Mouse (Mus musculus) cerebellum, postnatal 25 days (tissue): ENCODE measurements around the gene Kcnq5.
A peak's percentile ranks its signal among the peaks of the same experiment; 100 is the strongest.

Source experiments
- DNase-seq, 2 experiments: peaks; one replicate each; pipeline ENCODE4 v3.0.0; 2021; ENCODE audit warnings: mixed read lengths in 2 of 2

Gene Kcnq5

DNA sequence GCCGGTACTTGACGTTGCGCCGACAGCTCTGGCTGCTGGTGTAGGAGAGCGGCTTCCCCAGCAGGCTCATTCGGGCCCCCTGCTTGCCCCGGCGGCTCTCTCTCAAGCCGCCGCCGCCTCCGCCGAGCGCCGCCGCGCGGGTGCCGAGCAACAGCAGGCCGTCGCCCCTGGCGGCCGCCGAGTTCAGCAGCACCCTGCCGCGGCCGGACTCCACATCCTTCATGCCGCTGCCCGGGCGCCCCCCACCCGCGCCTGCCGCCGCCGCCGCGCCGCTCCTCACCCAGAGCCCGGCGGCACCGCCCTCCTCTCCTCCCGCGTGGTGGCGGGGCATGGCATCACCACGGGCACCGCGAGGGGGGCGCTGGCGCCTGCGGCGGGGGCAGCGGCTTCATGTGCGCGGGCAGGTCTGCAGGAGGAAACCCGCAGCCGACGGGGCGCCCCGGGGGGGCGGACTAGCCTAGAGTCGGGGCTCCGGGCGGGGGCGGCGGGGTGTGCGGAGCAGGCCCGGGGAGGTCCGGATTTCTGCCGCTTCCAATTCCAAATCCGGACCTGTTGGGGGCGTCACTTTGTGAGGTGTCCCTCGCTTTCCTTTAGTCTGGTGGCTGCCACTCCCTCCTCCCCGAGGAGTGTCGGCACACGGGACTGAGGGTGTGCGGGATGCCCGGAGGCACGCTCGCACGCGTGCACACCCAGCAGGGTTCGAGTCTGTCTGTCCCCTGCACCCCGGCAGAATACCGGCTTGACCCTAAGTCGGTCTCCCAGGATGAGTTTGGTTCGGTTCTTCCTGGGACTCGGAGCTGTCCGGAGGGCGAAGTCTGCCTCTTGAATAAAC lies at the start of gene Kcnq5:
Gene Kcnq5, minus strand, starts transcription at position 692 of the 832 bp plus-strand sequence.
- peak; percentile 40 to 60 for DNase-seq

DNA sequence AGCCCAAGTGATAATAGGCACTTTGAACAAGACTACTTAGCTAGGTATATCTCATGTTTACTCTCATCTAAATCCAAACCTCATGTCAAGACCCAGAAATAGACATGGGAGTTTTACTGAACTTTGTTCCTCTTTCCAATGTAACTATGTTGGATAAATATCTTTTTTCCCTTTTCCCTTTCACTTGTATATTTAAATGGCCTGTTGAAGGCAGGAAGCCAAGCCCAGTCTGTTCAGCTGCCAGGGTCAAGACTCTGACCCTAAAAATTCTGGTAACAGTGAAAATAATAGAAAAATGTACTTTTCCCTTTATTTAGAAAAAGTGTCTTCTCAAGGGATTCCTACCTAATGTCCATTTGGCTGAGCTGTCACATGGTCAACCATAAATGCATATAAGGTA lies 18.0 kb upstream of the Kcnq5 start:
- DNase-seq, result no peak

DNA sequence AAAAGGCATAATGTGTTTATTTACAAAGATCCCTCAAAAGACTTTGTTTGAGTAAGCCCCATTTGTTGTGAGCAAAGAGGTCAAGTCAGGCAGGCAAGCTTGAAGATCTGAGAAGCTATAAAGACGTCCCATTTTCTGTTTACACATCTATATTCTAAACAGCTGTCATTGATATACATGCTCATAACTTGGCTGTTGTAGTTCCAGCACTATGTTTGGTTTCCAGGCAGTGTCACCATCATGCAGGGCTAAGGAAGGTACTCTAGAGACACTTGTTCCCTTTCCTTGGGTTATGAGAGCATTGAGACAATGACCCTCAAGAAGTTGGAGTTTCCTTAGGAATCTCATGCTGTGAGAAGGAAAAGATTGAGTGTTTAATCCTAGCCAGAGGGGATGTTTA lies 17.6 kb upstream of the Kcnq5 start:
- DNase-seq, result no peak

DNA sequence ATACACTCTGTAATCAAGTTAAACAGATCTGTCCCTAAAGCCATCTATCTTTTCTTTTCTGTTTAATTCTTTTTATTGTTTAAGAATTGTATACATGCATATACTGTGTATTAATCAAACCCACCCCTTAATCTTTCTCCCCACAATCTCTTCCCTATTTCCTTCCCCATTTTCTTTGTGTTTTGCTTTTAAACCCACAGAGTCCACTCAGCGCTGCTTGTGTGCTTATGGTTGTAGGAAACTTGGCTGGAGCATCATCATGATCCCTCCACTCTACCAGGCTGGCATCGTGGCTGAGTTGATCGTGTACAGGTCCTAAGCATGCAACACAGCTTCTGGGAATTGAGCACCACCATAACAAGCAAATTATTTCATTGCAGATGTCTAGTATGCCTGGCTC lies 12.3 kb upstream of the Kcnq5 start:
- no peak for DNase-seq

DNA sequence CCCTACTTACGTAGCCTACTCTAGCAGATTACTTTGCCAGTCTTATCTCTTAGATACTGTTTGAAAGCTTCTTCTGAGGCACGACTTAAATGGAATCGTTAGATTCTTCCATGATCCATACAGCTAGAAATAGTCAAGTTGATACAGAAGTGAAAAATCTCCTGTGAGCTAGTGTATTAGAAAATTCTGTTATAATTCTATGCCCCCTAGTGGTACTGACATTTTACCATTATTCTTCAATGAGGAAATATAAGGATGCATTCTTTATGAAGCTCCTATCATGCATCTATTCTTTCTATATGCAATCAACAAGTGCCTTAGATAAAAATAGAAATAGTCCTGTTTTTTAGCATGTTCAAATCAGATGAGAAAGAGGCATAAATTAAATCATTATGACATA lies 5.4 kb upstream of the Kcnq5 start:
- DNase-seq, result no peak

DNA sequence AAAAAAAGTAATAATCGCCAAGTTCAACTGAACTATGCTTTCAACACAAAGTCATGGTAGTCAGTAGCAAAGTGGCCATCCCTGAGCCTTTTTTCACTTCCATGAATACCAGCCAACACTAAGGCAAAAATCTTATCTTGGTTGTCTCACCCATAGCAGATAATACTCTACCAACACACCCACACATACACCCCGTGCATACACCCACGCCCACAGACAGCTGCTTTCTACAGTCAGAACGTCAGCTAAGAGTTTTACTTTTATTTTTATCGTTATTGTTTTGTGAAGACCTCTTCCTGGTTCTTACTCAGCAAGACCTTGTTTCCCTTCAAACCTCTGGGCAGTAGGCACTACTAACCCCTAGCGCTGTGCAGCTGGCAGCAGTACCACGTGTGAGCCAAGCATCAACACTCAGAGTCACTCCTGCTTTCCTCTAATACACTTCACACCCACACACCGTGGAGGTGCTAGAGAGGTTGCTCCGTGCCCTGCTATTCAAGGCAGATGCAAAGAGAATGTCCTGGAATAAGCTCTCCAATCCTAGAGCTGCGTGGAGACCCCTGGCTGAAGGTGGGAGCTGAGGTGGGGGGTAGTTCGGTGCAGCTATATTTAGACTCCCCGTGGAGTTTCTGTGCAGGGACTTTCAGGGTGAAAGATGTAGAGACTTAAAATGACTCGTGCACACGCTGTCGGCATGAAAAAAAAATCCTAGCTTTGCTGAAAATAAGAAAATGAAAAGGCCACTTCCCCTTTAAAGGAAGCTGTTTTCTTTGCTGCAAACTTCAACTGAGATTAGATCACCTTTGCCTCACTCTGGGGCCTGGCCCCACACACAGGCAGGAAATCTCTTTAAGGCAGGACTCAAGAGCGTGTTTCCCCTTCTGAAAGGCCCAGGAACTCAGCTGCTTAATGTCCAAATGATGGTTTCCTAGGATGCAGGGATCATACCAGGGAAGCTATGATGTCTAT lies 1.4 kb upstream of the Kcnq5 start:
- DNase-seq, result no peak

DNA sequence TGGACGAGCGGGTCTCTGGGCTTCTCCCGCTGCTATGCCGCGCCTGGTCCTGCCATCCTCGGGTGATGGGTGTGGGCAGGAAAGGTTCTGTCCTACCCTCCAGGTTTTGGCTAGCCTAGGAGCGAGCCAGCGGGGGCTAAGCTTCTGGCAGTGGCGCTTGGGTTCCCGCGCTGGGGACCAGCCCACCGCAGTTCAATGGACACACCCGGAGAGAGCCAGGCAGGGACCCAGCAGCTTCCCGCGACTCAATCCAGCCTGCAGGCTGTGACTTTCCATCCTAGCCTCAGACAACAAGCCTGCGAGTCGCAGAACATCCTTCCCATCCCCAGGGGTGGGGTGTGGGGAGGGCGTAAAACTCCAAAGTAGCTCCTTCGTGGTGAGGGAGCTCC lies 335 bp upstream of the Kcnq5 start:
- DNase-seq, result peak; percentile 23 to 25

DNA sequence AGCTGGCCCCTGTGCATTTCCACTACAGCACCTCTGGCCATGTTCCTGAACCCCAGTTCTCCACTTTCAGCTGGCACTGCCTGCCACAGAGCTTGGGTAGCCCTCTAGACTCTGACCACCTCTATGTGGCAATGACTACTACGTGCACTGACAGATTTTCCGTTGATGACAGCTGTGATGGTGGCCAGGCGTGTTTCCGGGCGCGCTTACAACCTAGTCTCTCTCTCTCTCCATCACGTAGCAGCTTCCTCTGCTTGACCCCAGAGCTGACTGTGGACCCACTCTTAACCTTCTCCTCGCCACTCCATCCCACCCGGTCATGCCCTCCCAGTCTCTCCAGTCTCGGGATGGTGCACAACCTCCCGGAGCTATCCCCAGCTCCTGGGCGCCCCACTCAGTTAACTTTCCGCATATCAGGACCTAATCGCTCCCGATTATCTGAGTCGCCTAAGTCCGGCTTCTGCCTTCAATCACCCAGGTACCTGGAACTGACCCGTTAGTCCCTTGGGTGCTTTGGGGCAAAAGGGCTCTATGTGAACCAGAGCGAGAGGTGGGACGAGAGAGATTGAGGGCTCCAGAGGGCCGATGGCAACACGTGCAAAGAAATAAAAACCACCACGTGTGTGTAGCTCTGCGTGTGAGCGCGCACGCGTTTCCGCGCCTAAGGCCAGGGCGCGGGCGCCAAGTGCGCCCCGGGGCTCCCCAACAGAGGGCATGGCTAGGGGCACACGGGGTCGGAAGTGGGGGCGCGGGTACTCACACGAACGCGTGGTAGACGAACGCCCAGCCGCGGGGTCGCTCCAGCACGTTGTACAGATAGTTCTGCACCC lies 1.1 kb downstream of the Kcnq5 start:
- DNase-seq, result peak; percentile 16 to 25

DNA sequence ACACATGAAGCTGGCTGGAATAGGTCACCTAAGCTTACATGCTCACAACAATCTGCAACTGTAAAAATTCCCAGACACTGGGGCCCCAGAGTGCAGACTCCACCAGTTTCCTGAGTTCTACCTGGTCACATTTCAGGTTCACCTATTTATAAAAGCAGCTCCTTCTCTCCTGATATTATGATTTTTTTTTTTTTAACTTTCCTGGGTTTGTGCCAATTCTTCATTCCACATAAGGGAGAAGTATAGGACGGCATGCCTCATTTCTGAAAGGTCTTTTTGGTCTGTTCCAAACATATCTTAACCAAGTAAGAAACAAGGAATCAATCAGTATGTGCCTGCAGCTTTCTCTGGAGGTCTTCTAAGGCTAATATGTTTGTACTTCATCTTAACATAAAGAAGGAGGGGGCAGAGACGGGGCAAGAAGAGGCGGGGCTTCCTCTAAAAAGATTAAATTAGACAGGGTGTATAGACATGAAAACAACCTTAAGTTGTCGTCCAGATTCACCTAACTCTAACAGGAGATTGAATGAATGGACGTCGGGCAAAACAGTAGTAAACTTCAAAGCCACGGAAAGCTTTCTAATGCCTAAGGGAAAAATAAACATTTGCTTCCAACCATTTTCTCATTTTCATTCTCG lies 2.0 kb downstream of the Kcnq5 start:
- DNase-seq, result no peak

DNA sequence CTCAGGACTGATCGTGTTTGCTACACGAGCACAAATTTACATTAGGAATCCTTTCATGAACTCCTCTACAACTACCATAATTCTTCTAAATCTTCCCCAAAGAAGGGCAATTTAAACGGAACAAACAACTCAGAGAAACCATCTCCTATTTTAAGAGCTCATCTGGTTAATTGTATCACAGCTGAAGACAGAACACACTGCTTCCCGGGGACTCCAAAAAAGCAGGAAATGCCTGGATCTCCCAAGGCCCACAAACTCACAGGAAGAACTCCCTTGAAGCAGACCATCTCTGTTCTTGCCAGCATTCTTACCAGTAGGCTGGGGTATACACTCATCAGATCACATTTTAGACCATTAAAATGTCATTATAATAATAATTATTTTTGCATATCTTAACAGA lies 3.7 kb downstream of the Kcnq5 start:
- DNase-seq, result no peak

DNA sequence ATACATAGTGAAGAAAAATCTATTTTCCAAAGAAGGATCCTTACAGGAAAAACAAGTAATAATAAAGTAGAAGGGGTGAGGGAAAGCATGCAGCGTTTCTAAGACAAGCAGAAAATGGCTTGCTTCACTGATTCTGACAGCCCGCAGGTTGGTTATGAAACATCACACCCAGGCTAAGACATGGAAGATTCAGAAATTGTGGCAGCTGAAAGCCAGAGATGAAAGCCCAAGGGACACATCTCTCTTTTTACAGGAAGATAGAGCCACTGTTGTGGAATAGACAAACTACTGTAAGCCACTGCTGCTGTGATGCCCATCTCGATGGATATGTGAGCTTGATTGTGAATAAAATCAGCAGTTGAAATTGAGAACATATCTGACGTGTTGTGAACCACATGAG lies 20.9 kb downstream of the Kcnq5 start:
- DNase-seq, result no peak

DNA sequence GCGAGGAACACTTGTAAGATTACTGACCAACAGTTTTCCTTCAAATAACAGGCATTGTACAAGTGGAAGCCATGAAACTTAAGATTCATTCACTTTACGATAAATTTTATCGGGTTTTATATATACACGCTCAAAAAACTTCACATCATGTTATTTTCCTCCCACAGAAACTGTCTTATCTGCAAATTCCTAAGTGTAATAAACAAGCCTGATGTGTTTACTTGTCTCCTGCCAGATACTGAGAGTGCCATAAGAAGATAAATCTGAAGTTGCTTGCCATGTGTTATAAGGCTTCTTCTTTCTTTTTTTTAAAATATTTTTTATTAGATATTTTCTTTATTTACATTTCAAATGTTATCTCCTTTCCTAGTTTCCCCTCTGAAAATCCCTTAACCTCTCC lies 34.6 kb downstream of the Kcnq5 start:
- no peak for DNase-seq

DNA sequence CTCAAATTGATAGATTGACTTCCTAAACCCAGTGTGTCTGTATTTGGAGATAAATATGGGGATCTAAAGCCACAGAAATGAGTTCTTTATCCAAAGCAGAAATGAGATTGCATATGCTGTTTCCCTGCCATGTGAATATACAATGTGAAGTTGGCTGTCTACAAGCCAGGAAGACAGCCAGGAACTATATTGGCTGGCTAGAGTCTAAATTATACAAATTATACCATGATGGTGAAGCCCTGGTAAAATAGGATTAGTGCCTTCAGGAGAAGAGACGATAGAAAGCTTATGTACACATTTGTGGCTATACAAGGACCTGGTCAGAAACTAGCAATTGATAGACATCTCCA lies 38.5 kb downstream of the Kcnq5 start:
- no peak for DNase-seq

DNA sequence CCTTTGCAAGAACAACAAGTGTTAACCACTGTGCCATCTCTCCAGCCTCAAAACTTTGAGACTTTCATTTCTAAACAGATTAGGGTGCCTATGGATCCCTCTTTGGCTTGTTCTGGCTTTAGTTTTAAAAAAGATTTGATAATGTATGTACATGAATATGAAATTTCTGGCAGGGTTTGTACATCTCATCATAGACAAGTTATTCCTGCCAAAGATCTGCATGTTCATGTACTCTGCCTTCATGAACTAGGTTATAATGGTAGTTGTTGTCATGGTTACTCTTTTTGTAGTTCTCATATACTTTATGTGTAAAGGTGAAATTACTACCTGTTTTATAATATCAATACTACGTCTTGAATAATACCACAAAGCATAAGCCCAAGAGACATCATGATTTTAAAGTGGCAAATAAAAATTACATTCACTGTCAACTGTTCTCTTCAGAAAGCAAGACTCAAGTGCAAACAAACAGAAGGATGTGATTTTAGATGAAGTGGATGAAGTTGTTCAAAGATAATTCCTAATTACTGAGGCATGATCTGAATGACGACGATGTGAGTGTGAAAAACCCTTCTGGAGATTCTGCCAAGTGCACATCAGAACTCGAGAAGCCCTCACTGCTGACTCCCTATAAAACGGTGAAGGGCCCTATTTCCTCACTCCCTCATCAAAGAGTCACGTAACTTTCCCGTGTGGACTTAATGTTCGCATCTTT lies 39.0 kb downstream of the Kcnq5 start:
- no peak for DNase-seq

DNA sequence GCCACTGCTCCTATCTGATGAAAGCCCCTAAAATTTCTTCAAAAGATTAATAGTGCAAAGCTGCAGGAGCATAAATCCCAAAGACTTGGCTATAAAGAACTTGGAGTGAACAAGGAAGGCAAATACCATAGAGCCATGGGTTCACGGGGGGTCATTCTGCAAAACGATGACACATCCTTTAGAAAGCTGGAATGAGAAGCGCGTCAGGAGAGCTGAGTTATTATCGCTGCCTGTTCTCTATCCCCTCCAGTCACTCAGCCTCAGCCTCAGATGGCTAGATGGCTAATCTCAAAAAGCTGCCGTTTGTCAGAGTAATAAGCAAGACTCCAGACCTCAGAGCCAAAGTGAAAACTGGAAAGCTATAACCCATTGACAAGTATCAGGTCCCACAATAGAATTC lies 42.5 kb downstream of the Kcnq5 start:
- DNase-seq, result no peak

DNA sequence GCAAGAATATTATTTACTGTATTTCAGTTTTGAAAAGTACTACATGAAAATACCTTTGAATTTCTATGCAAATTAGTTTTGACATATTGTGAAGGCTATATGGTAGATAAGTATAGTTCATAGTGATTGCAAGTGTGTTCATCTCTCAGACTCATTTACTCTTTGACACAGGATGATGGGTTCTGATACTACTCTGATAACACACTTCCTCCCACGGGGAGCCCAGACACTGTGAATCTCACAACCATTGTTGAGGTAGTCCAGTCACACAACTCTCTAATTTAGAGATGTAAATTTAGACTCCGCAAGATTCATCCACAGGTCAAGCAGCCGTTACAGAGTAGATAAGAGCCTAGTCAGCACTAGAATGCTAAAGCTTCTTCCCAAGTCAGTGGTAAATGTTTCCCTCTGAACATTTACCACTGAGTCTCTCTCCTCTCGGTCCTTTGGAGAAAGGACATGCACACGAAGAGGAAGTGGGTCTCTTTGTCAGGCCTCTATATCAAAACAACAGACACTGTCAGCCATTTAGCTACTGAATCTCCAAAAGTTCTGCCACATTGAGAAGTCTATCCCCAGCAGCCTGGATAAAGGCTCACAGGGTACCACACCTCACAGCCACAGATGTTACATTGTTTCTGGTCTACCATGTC lies 65.5 kb downstream of the Kcnq5 start:
- no peak for DNase-seq

DNA sequence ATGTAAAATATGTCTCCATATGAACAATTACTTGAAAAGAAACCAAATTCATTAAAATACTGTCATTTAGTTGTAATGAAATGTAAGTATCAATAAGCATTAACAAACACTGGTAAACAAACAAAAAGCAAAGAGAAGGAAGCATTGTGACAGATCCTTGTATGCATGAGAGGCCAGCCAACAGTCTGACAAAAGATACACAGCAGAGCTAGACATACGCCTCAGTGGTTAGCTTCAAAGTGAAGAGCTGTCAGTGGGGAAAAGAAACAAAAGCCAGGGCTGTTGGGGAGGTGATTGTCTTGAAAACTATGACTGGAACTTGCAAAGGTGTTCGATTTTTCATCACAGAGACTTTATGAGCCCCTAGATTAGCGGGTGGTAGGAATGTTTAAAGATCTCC lies 78.0 kb downstream of the Kcnq5 start:
- no peak for DNase-seq

DNA sequence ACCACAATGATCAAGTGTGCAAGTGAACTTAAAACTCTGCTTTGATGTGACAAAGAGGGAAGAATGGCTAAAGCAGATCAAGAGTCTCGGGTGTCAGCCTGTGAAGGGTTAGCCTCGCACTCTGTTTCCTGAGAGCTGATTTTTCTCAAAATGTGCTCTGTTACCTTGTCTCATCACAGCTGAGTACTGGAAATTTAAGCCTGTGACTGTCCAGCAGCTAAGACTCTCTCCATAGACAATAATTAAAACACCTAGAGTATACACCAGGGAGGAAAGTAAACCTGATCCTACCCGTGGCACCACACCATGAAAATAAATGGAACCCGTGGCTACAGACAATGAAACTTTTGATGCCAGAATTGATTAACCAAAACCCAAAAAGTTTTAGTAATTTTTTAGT lies 90.9 kb downstream of the Kcnq5 start:
- DNase-seq, result no peak

DNA sequence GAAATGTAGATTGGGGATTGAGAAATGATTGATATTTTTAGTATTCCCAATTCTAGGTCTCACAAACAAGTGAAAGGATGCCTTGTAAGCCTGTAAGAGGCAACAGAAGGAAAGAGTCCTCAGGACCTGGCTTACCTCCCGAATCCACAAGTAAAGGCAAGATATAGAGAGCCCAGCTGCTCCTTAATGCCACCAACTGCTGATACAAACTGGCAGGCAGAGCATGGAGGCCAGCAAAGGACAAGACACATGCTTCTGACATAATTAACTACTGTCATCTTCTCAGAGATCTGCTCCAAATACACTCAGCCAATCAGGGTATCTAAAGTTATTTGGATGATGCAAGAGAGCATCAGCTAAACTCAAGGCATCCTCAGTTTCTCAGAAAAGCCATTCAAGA lies 93.3 kb downstream of the Kcnq5 start:
- peak; percentile 5 to 22 for DNase-seq

DNA sequence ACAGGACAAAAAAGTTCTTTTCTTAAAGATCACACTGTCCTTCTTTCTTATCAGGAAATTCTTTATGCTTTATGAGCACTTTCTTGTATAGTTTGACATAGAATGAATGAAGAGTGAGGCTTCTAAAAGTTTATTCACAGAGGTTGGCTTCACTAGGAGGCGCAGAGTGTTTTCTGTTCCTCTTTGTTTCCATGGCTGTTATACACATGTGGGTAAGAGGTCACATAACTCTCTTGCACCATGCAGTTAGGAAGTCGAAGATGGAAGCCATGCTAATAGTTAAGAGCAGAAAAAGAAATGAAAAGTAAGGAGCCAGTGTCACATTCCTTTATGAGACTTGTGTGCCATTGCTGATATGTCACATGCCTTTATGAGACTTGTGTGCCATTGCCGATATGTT lies 105.3 kb downstream of the Kcnq5 start:
- DNase-seq, result no peak

DNA sequence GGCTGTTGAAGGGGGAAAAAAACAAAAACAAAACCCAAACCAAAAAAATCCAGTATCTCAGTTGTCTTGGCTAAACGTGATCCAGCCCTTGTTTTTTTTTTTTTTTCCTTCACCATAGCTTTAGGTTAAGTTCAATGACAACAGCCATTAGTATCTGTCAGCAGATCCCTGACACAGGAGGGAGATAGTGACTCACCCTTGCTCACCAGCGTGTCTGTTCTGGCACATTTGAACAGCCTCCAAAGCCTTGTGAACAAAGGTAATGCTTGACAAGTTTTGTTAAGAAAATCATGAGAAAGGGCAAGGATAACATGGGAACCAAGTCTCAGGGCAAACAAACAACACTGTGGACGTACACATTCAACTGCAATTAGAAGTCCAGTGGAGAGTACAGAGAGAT lies 123.2 kb downstream of the Kcnq5 start:
- DNase-seq, result peak in 1 of 2 experiments; percentile 2
